Mouse (Mus musculus) brain, embryonic 14.5 days (tissue): ENCODE measurements around the gene Trarg1.

Experiments used
- CTCF ChIP-seq: fragments of 200-500 bp; IDR thresholded peaks from 2 replicates; pipeline ENCODE4 v1.5.1; 2012; ENCODE audit warnings: inconsistent platforms, mild to moderate bottlenecking, moderate library complexity, borderline replicate concordance; ENCODE audit not compliant: insufficient read depth, insufficient read length; ENCODE audit errors: extremely low read depth
- POLR2A ChIP-seq: fragments of 200-500 bp; IDR thresholded peaks from 2 replicates; pipeline ENCODE4 v1.6.1; 2012; ENCODE audit warnings: mild to moderate bottlenecking, inconsistent platforms, borderline replicate concordance; ENCODE audit not compliant: poor library complexity, insufficient read depth, insufficient read length, severe bottlenecking; ENCODE audit errors: extremely low read depth

GRCm38 (mm10) chr11:76728093-76728492 is 48.5 kb downstream of the Trarg1 start:
- TF ChIP-seq CTCF: no peak
- TF ChIP-seq POLR2A: no peak
